Mouse (Mus musculus): Measurements from ENCODE around the gene Myh14. TPM values are rescaled to one million over a fixed set of nuclear protein-coding genes. Genes with fewer than 3 reads are reported as not detected.

Myh14 gene
- total and polyA plus RNA-seq, 2 experiments from 2014 or later = 1.4 to 2.9 TPM

DNA sequence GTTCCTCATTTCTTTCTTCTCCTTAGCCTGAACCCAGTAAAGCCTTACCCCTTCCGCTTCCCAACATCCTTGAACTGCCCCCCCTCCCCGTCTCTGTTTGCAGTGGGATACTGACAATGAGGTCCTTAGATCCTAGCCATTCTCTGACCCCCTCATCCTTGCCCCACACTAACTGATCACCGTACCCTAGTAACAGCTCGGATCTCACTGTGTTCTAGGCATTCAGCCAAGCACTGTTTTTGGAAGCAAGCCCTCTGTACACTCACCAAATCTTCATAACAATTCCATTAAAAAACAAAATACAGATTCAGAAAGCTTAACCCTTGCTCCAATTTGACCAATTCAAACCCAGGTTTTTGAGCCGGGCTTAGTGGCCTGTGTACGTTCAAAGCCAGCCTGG lies 76.4 kb downstream of the Myh14 start:
- H3K36me3 ChIP-seq (replicated peaks; ENCODE audit: control insufficient read depth, insufficient read depth, low read length) = no peaks in the 10 kb centered on the region
- H3K4me2 ChIP-seq (ENCODE audit: low read depth, low read length) = no peak overlapping the region
- no peak for DNase-seq (ENCODE audit: low spot score)
- H3K4me3 ChIP-seq (ENCODE audit: low read depth, low read length) = no peak overlapping the region
- no peak overlapping the region for H3K9ac ChIP-seq (replicated peaks; ENCODE audit: low read depth, low read length)
- H3K9me3 ChIP-seq (replicated peaks; ENCODE audit: control insufficient read depth, low read length) = no peaks in the 10 kb centered on the region
- TF ChIP-seq CTCF (IDR thresholded peaks at IDR 0.05; ENCODE audit: low read depth) = no peak
- no peak for TF ChIP-seq EP300 (IDR thresholded peaks at IDR 0.05; ENCODE audit: low read depth)
- WGBS = 52% methylated on average over 6 of the region's 6 CpGs
- H3K4me1 ChIP-seq (ENCODE audit: control insufficient read depth, insufficient read depth) = peaks cover 10% of the 10 kb centered on the region
- no peak for ATAC-seq (ENCODE audit: insufficient read depth, low read depth)
- H3K27ac ChIP-seq (ENCODE audit: low read depth) = no peak overlapping the region
- H3K27me3 ChIP-seq (ENCODE audit: control insufficient read depth, insufficient read depth, low read length) = peaks cover 50% of the 10 kb centered on the region

GRCm38 (mm10) chr7:44593775-44594174 lies 76.9 kb downstream of the Myh14 start:
- ATAC-seq (ENCODE audit: insufficient read depth, low read depth) (peak; percentile 49), DNase-seq (ENCODE audit: low spot score) (peak; percentile 46)
- Histone ChIP-seq H3K9me3 (replicated peaks; ENCODE audit: control insufficient read depth, low read length) (no peaks in the 10 kb centered on the region), H3K27me3 (ENCODE audit: control insufficient read depth, insufficient read depth, low read length) (peaks cover 55% of the 10 kb centered on the region), H3K27ac (ENCODE audit: low read depth) (no peak overlapping the region), H3K4me2 (ENCODE audit: low read depth, low read length) (no peak overlapping the region), H3K4me3 (ENCODE audit: low read depth, low read length) (no peak overlapping the region), H3K36me3 (replicated peaks; ENCODE audit: control insufficient read depth, insufficient read depth, low read length) (no peaks in the 10 kb centered on the region), H3K9ac (replicated peaks; ENCODE audit: low read depth, low read length) (no peak overlapping the region), H3K4me1 (ENCODE audit: control insufficient read depth, insufficient read depth) (peaks cover 10% of the 10 kb centered on the region)
- TF ChIP-seq EP300 (IDR thresholded peaks at IDR 0.05; ENCODE audit: low read depth) (no peak), CTCF (IDR thresholded peaks at IDR 0.05; ENCODE audit: low read depth) (no peak)
- WGBS = under 1% methylated on average over 22 of the region's 22 CpGs

GRCm38 (mm10) chr7:44593051-44593450 lies 77.6 kb downstream of the Myh14 start:
- DNase-seq (ENCODE audit: low spot score) (no peak), ATAC-seq (ENCODE audit: insufficient read depth, low read depth) (no peak)
- no peak overlapping the region for H3K27ac ChIP-seq (ENCODE audit: low read depth)
- H3K27me3 ChIP-seq (ENCODE audit: control insufficient read depth, insufficient read depth, low read length) = peaks cover 63% of the 10 kb centered on the region
- peaks cover 10% of the 10 kb centered on the region for H3K4me1 ChIP-seq (ENCODE audit: control insufficient read depth, insufficient read depth)
- TF ChIP-seq EP300 (IDR thresholded peaks at IDR 0.05; ENCODE audit: low read depth) = no peak
- TF ChIP-seq CTCF (IDR thresholded peaks at IDR 0.05; ENCODE audit: low read depth) = no peak
- no peak overlapping the region for H3K4me3 ChIP-seq (ENCODE audit: low read depth, low read length)
- 2% methylated on average over 15 of the region's 15 CpGs for WGBS
- no peak overlapping the region for H3K9ac ChIP-seq (replicated peaks; ENCODE audit: low read depth, low read length)
- no peaks in the 10 kb centered on the region for H3K36me3 ChIP-seq (replicated peaks; ENCODE audit: control insufficient read depth, insufficient read depth, low read length)
- H3K4me2 ChIP-seq (ENCODE audit: low read depth, low read length) = no peak overlapping the region
- H3K9me3 ChIP-seq (replicated peaks; ENCODE audit: control insufficient read depth, low read length) = no peaks in the 10 kb centered on the region

GRCm38 (mm10) chr7:44591348-44592116 lies 79.1 kb downstream of the Myh14 start:
- DNase-seq (ENCODE audit: low spot score) = no peak
- no peak overlapping the region for H3K27ac ChIP-seq (ENCODE audit: low read depth)
- peaks cover 12% of the 10 kb centered on the region for H3K4me1 ChIP-seq (ENCODE audit: control insufficient read depth, insufficient read depth)
- peaks cover 75% of the 10 kb centered on the region for H3K27me3 ChIP-seq (ENCODE audit: control insufficient read depth, insufficient read depth, low read length)
- no peaks in the 10 kb centered on the region for H3K9me3 ChIP-seq (replicated peaks; ENCODE audit: control insufficient read depth, low read length)
- no peak overlapping the region for H3K9ac ChIP-seq (replicated peaks; ENCODE audit: low read depth, low read length)
- under 1% methylated on average over 41 of the region's 60 CpGs for WGBS
- TF ChIP-seq CTCF (IDR thresholded peaks at IDR 0.05; ENCODE audit: low read depth) = no peak
- no peak for TF ChIP-seq EP300 (IDR thresholded peaks at IDR 0.05; ENCODE audit: low read depth)
- ATAC-seq (ENCODE audit: insufficient read depth, low read depth) = no peak
- no peaks in the 10 kb centered on the region for H3K36me3 ChIP-seq (replicated peaks; ENCODE audit: control insufficient read depth, insufficient read depth, low read length)
- peak overlapping the region; percentile 49 for H3K4me3 ChIP-seq (ENCODE audit: low read depth, low read length)
- peak overlapping the region; percentile 91 for H3K4me2 ChIP-seq (ENCODE audit: low read depth, low read length)

GRCm38 (mm10) chr7:44590402-44591347 lies 80.0 kb downstream of the Myh14 start, which contains the start of gene Kcnc3:
TSS of gene Kcnc3 (plus strand) at chr7:44590664.
- H3K4me1 ChIP-seq (ENCODE audit: control insufficient read depth, insufficient read depth) = peaks cover 12% of the 10 kb centered on the region
- H3K36me3 ChIP-seq (replicated peaks; ENCODE audit: control insufficient read depth, insufficient read depth, low read length) = no peaks in the 10 kb centered on the region
- peak within 1 kb of the TSS; percentile 91 for H3K4me2 ChIP-seq (ENCODE audit: low read depth, low read length)
- no peak within 1 kb of the TSS for H3K27ac ChIP-seq (ENCODE audit: low read depth)
- under 1% methylated on average over 68 of the region's 80 CpGs for WGBS
- H3K9ac ChIP-seq (replicated peaks; ENCODE audit: low read depth, low read length) = no peak within 1 kb of the TSS
- ATAC-seq (ENCODE audit: insufficient read depth, low read depth) (peak; percentile 89), DNase-seq (ENCODE audit: low spot score) (peak; percentile 71)
- H3K27me3 ChIP-seq (ENCODE audit: control insufficient read depth, insufficient read depth, low read length) = peaks cover 84% of the 10 kb centered on the region
- H3K9me3 ChIP-seq (replicated peaks; ENCODE audit: control insufficient read depth, low read length) = no peaks in the 10 kb centered on the region
- no peak for TF ChIP-seq CTCF (IDR thresholded peaks at IDR 0.05; ENCODE audit: low read depth)
- no peak for TF ChIP-seq EP300 (IDR thresholded peaks at IDR 0.05; ENCODE audit: low read depth)
- H3K4me3 ChIP-seq (ENCODE audit: low read depth, low read length) = peak within 1 kb of the TSS; percentile 49

Measured in heart, postnatal 0 days (tissue).